Mouse (Mus musculus) testis, adult 10 weeks (tissue): ENCODE data around the gene Mrtfa. TPM values are rescaled to one million over a fixed set of nuclear protein-coding genes. Genes with fewer than 3 reads are reported as not detected.

Source experiments
- polyA plus RNA-seq: library from polyadenylated mRNA; stranded (reverse); fragments of 350-450 nt; fragmentation: Illumina TruSeq; extraction: RNeasy Lipid Tissue Mini Kit (QIAGEN cat#74804); gene quantifications from one replicate; pipeline ENCODE4 v1.2.3, GENCODE M21; 2014; ENCODE audit warnings: low read depth, low replicate concordance

The Mrtfa gene
- 2.2 TPM for polyA plus RNA-seq

GRCm38 (mm10) chr15:81190630-81191178 is at the start of gene Mrtfa:
TSS of gene Mrtfa (minus strand) at chr15:81190757.

GRCm38 (mm10) chr15:81235086-81235920 is 44.7 kb upstream of the Mrtfa start, which contains the start of gene Mchr1:
TSS of gene Mchr1 (plus strand) at chr15:81235499.

GRCm38 (mm10) chr15:80977620-80978334 is 212.8 kb downstream of the Mrtfa start, which contains the start of gene Sgsm3:
TSS of gene Sgsm3 (plus strand) at chr15:80977765.

Other genes with a start within 250 kb of the Mrtfa start
- 6.4 TPM for gene Adsl, start 242.3 kb downstream of the Mrtfa start, polyA plus RNA-seq
- gene Sgsm3, start 213.0 kb downstream of the Mrtfa start, polyA plus RNA-seq, result 3.6 TPM
- not detected for gene Mchr1, start 44.7 kb upstream of the Mrtfa start, polyA plus RNA-seq
- 19.5 TPM for gene Slc25a17, start 170.1 kb upstream of the Mrtfa start, polyA plus RNA-seq
- gene St13, start 209.3 kb upstream of the Mrtfa start, polyA plus RNA-seq, result 554 TPM
- gene Xpnpep3, start 209.4 kb upstream of the Mrtfa start, polyA plus RNA-seq, result 14.8 TPM
- gene Dnajb7, start 217.5 kb upstream of the Mrtfa start, polyA plus RNA-seq, result 474 TPM